Mouse (Mus musculus) lung, embryonic 14.5 days (tissue): ENCODE results near the gene Pdk1. TPM values are rescaled to one million over a fixed set of nuclear protein-coding genes. Genes with fewer than 3 reads are reported as not detected.
"Not testable (repeated sequence)": the region's sequence is repeated elsewhere in the genome, so short reads cannot be mapped to it uniquely, and the experiment has no call there.

ENCODE experiments used
- ATAC-seq: fragments of 200-750 bp; cut with Nextera tagmentation; 2 replicates; pipeline ENCODE4 v1.8.0; 2017; ENCODE audit warnings: mild to moderate bottlenecking, moderate TSS enrichment, moderate library complexity; ENCODE audit not compliant: insufficient read depth
- DNase-seq: peaks from one replicate; pipeline ENCODE4 v3.0.0-alpha.2; 2015
- H3K27ac ChIP-seq: fragments of 300-500 bp; sonication (generic); 2 replicates; pipeline ENCODE4 v1.5.1; 2014; ENCODE audit warnings: low read depth, mild to moderate bottlenecking, moderate library complexity
- H3K27me3 ChIP-seq: fragments of 300-500 bp; sonication (generic); 2 replicates; pipeline ENCODE4 v1.6.1; 2014; ENCODE audit warnings: low read length, control low read depth; ENCODE audit not compliant: insufficient read depth
- H3K36me3 ChIP-seq: fragments of 300-500 bp; sonication (generic); 2 replicates; pipeline ENCODE4 v1.6.1; 2014; ENCODE audit warnings: control low read depth; ENCODE audit not compliant: insufficient read depth
- H3K4me1 ChIP-seq: fragments of 300-500 bp; sonication (generic); 2 replicates; pipeline ENCODE4 v1.6.1; 2014; ENCODE audit warnings: antibody characterized with exemption, control low read depth; ENCODE audit not compliant: insufficient read depth
- H3K4me2 ChIP-seq: fragments of 300-500 bp; sonication (generic); 2 replicates; pipeline ENCODE4 v1.6.1; 2014; ENCODE audit warnings: mild to moderate bottlenecking
- H3K4me3 ChIP-seq: fragments of 300-500 bp; sonication (generic); 2 replicates; pipeline ENCODE4 v1.5.1; 2014; ENCODE audit warnings: low read depth, low read length
- H3K9ac ChIP-seq: fragments of 300-500 bp; sonication (generic); 2 replicates; pipeline ENCODE4 v1.6.1; 2014
- H3K9me3 ChIP-seq: fragments of 300-500 bp; sonication (generic); 2 replicates; pipeline ENCODE4 v1.6.1; 2016; ENCODE audit warnings: low read depth, low read length, control low read depth
- CTCF ChIP-seq: IDR thresholded peaks from 2 replicates; pipeline ENCODE4 v1.5.1; 2016; ENCODE audit warnings: antibody characterized with exemption, low read depth
- WGBS: fragments of 180-500 bp; shearing (Covaris S2); extraction: QIAGEN DNeasy Blood & Tissue Kit; methylation state at CpG from one replicate; pipeline ENCODE4 v1.1.7; 2014; 5-methylcytosine and 5-hydroxymethylcytosine counted together
- polyA plus RNA-seq: library from polyadenylated mRNA; unstranded; fragments of >200 nt; fragmentation: Nextera tagmentation; extraction: Ambion mirVana; gene quantifications from 2 replicates; pipeline ENCODE4 v1.2.1, GENCODE M21; 2014

Gene Pdk1
- polyA plus RNA-seq, 1 experiment from 2014 or later, result 45.1 TPM

DNA sequence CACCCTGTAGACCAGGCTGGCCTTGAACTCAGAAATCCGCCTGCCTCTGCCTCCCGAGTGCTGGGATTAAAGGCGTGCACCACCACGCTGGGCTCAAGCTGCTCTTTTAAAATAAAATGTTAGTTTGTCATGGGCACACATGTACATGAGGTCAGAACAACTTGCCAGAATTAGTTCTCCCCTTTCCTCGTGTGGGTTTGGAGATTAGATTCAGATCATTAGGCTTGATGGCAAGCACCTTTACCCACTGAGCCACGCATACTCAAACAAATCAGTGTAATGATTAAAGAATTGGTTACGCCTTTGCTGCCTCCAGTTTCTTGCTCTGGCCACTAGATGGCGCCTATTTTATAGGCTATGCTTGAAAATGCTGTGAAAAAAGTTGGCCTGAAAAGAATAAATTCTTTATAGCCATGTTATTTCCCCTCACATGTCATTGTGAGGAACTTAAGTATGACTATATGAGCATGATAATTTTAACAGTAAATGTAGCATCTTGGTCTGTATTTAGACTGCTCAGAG lies 25.4 kb downstream of the Pdk1 start:
- Histone ChIP-seq H3K27ac (no peak overlapping the region), H3K9me3 (no peaks in the 10 kb centered on the region), H3K27me3 (no peaks in the 10 kb centered on the region), H3K4me2 (no peak overlapping the region), H3K4me3 (no peak overlapping the region), H3K36me3 (peaks cover 26% of the 10 kb centered on the region), H3K9ac (no peak overlapping the region), H3K4me1 (no peaks in the 10 kb centered on the region)
- ATAC-seq (no peak), DNase-seq (peak; percentile 83)
- peak; percentile 80 for TF ChIP-seq CTCF
- WGBS, result 55% methylated on average over 8 of the region's 8 CpGs

DNA sequence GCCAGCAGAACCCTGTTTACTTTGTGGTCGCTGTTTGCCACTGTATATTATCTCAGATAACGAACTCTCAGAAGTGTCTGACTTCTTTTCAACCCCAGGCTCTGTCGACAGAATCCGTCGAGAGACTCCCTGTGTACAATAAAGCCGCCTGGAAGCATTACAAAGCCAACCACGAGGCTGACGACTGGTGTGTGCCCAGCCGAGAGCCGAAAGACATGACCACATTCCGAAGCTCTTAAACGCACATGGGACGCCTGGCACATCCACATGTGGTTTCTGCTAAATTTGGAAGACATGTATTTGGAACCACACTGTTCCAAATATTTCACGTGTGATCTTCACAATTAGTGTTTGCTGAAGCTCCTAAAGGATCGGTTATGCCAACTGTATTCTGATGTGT lies 26.9 kb downstream of the Pdk1 start:
- DNase-seq (no peak), ATAC-seq (no peak)
- Histone ChIP-seq H3K27ac (no peak overlapping the region), H3K9me3 (no peaks in the 10 kb centered on the region), H3K4me3 (no peak overlapping the region), H3K4me1 (no peaks in the 10 kb centered on the region), H3K27me3 (no peaks in the 10 kb centered on the region), H3K4me2 (no peak overlapping the region), H3K36me3 (peaks cover 21% of the 10 kb centered on the region), H3K9ac (no peak overlapping the region)
- WGBS, result 79% methylated on average over 15 of the region's 15 CpGs
- TF ChIP-seq CTCF, result no peak

DNA sequence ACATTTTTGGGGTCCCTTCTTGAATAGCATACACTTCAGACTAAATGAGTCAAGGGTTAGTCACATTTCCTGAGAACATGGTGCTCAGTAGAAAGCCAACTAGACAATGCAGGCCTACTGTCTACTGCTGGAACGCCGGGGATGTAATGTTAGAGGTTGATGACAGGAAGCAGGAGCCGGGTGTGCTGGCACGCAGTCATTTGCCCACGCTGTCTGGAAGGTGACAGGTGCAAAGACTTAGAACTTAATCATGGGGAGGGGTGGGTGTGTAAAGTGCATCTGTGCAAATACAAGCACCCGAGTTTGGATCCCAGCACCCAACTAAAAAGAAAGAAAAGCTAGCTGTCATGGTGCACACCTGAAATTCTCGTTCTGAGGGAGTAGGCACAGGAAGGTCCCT lies 32.1 kb downstream of the Pdk1 start:
- peaks cover 7% of the 10 kb centered on the region; the same call in 1 of the 2 replicates for H3K36me3 ChIP-seq
- H3K27ac ChIP-seq, result no peak overlapping the region
- no peaks in the 10 kb centered on the region for H3K4me1 ChIP-seq
- no peak overlapping the region for H3K9ac ChIP-seq
- no peaks in the 10 kb centered on the region for H3K9me3 ChIP-seq
- no peak overlapping the region for H3K4me3 ChIP-seq
- no peaks in the 10 kb centered on the region for H3K27me3 ChIP-seq
- 81% methylated on average over 7 of the region's 7 CpGs for WGBS
- H3K4me2 ChIP-seq, result no peak overlapping the region
- TF ChIP-seq CTCF, result no peak
- DNase-seq (no peak), ATAC-seq (no peak)

DNA sequence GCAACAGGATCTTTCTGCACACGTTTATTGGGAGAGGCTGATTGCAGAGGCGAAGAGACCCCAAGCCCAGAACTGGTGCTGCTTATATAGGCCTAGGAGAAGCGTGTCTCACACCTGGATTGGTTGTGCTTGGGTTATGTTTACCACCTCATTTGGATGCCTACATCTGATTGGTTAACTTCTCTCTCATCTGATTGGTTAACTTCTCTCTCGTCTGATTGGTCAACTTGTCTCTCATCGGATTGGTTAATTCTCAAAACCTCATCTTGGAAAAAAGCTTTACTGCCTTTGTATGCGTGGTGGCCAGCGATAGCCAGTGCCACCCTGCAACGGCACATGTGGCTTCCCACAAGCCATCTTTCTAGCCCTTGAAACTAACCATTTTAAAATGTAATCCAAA lies 33.3 kb downstream of the Pdk1 start:
- not testable (repeated sequence) for H3K9ac ChIP-seq, H3K27me3 ChIP-seq, H3K9me3 ChIP-seq, H3K27ac ChIP-seq, ATAC-seq, H3K36me3 ChIP-seq, H3K4me3 ChIP-seq, H3K4me2 ChIP-seq, H3K4me1 ChIP-seq, DNase-seq
- 93% methylated on average over 8 of the region's 8 CpGs for WGBS

DNA sequence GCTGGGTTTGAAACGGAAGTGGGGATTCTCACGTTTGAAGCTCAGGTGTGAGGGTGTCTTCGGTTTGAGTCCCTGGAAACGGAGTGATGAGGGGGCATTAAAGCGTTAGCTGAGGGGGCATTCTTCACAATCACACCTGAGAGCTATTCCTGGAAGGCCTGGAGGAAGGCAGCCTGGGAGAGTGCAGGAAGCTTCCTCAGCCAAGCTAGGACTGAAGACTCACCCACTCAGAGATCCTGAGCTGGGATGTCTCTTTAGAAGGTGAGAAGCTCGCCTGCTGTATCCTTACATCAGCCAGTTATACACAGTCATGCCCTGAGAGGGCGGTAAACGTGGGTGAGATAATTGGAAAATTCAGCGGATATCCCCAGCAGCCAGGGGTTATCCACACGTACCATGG lies 40.9 kb downstream of the Pdk1 start:
- no peak overlapping the region for H3K9ac ChIP-seq
- 65% methylated on average over 10 of the region's 10 CpGs for WGBS
- no peak overlapping the region for H3K27ac ChIP-seq
- ATAC-seq (no peak), DNase-seq (no peak)
- no peaks in the 10 kb centered on the region for H3K36me3 ChIP-seq
- no peak for TF ChIP-seq CTCF
- H3K9me3 ChIP-seq, result no peaks in the 10 kb centered on the region
- H3K27me3 ChIP-seq, result no peaks in the 10 kb centered on the region
- no peak overlapping the region for H3K4me2 ChIP-seq
- H3K4me3 ChIP-seq, result no peak overlapping the region
- H3K4me1 ChIP-seq, result no peaks in the 10 kb centered on the region

DNA sequence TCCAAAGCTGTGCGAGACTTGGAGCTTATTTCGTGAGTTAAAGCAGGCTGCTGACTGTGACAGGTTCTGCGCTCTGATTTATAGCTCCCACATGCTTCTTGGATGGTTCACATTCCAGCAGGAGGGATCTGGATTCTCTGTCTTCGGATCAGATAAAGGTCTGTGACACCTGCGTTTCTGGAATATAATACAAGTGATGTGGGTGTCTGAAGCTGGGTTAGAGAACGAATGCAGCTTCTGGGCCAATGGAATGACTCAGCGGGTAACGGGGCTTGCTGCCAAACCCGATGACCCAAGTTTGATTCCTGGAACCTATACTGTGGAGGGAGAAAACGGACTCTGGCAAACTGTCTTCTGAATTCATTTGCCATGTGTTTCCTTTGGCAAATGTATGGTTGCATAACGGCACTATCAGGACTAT lies 46.2 kb downstream of the Pdk1 start:
- Histone ChIP-seq H3K4me3 (no peak overlapping the region), H3K4me2 (no peak overlapping the region), H3K27ac (no peak overlapping the region), H3K9me3 (no peaks in the 10 kb centered on the region), H3K9ac (no peak overlapping the region), H3K4me1 (no peaks in the 10 kb centered on the region), H3K36me3 (no peaks in the 10 kb centered on the region), H3K27me3 (no peaks in the 10 kb centered on the region)
- TF ChIP-seq CTCF, result no peak
- 46% methylated on average over 11 of the region's 11 CpGs for WGBS
- ATAC-seq (no peak), DNase-seq (peak; percentile 21)

DNA sequence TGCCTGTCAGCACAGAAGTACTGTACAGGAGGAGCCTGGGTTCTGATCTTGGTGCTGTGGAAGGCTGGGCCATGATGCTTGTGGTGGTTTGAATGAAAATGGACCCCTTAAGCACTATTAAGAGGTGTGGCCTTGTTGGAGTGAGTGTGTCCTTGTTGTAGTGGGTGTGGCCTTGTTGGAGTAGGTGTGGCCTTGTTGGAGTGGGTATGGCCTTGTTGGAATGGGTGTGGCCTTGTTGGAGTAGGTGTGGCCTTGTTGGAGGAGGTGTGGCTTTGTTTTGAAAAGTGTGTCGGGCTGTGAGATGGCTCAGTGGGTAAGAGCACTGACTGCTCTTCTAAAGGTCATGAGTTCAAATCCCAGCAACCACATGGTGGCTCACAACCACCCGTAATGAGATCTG lies 51.9 kb downstream of the Pdk1 start:
- 83% methylated on average over 2 of the region's 2 CpGs for WGBS
- not testable (repeated sequence) for H3K4me3 ChIP-seq, H3K27me3 ChIP-seq, H3K9me3 ChIP-seq, ATAC-seq, H3K4me2 ChIP-seq, H3K36me3 ChIP-seq, DNase-seq, H3K9ac ChIP-seq, H3K27ac ChIP-seq, H3K4me1 ChIP-seq

DNA sequence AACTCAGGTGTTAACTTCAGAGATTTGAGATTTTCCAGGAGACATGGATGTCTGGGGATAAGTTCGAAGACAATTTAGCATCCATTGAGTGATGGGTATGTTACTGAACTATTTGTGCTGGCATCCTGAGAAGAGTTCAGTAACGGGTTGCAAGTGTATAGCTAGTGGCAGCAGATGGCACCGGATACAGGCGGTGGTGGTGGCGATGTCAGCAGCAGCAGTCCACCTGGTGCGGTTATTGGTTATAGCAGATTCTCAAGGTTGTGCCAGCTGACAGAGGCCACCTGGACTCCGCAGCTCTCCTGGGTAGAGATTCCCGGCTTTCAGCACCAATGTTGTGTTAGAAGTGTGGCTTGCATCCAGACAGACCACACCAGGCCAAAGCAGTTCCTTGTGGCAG lies 61.0 kb downstream of the Pdk1 start:
- Histone ChIP-seq H3K36me3 (no peaks in the 10 kb centered on the region), H3K4me3 (no peak overlapping the region), H3K9me3 (no peaks in the 10 kb centered on the region), H3K27me3 (no peaks in the 10 kb centered on the region), H3K4me2 (no peak overlapping the region), H3K4me1 (no peaks in the 10 kb centered on the region), H3K27ac (no peak overlapping the region), H3K9ac (no peak overlapping the region)
- TF ChIP-seq CTCF, result no peak
- DNase-seq (no peak), ATAC-seq (no peak)
- 74% methylated on average over 8 of the region's 8 CpGs for WGBS
